Mouse (Mus musculus) lung, adult 18-20 months (tissue): ENCODE data around the gene Cd83.
A peak's percentile ranks its signal among the peaks of the same experiment; 100 is the strongest.

ENCODE experiments used
- DNase-seq, 2 experiments: peaks; one replicate each; pipeline ENCODE4 v3.0.0; 2022; ENCODE audit warnings: mixed read lengths in 2 of 2

The Cd83 gene

GRCm38 (mm10) chr13:43774605-43775426 is 9.8 kb upstream of the Cd83 start:
- DNase-seq = no peak

GRCm38 (mm10) chr13:43775427-43775733 is 9.2 kb upstream of the Cd83 start:
- no peak for DNase-seq

GRCm38 (mm10) chr13:43777321-43778002 is 7.1 kb upstream of the Cd83 start:
- DNase-seq = peak; percentile 38 to 63

GRCm38 (mm10) chr13:43778021-43778649 is 6.4 kb upstream of the Cd83 start:
- no peak for DNase-seq

- DNase-seq = no peak
Measured at GRCm38 (mm10) chr13:43778971-43779370, 5.6 kb upstream of the Cd83 start.

GRCm38 (mm10) chr13:43780071-43780470 is 4.5 kb upstream of the Cd83 start:
- DNase-seq = no peak

GRCm38 (mm10) chr13:43785712-43786072 is 1.1 kb downstream of the Cd83 start:
- DNase-seq = no peak

- DNase-seq = peak in 1 of 2 experiments; percentile 20
Measured at GRCm38 (mm10) chr13:43786171-43786795, 1.7 kb downstream of the Cd83 start.

GRCm38 (mm10) chr13:43787262-43787661 is 2.7 kb downstream of the Cd83 start:
- no peak for DNase-seq

GRCm38 (mm10) chr13:43788071-43788470 is 3.5 kb downstream of the Cd83 start:
- DNase-seq = no peak

- peak; percentile 59 to 70 for DNase-seq
Measured at GRCm38 (mm10) chr13:43788983-43789645, 4.5 kb downstream of the Cd83 start.

- DNase-seq = peak in 1 of 2 experiments; percentile 32
Measured at GRCm38 (mm10) chr13:43790229-43791001, 5.8 kb downstream of the Cd83 start.

- DNase-seq = no peak
Measured at GRCm38 (mm10) chr13:43795334-43795733, 10.8 kb downstream of the Cd83 start.

GRCm38 (mm10) chr13:43798655-43799054 is 14.1 kb downstream of the Cd83 start:
- DNase-seq = no peak

- DNase-seq = no peak
Measured at GRCm38 (mm10) chr13:43800136-43800535, 15.6 kb downstream of the Cd83 start.

GRCm38 (mm10) chr13:43801961-43802360 is 17.4 kb downstream of the Cd83 start:
- DNase-seq = no peak

GRCm38 (mm10) chr13:43802361-43803137 is 18.0 kb downstream of the Cd83 start:
- DNase-seq = no peak

- DNase-seq = no peak
Measured at GRCm38 (mm10) chr13:43804648-43805047, 20.1 kb downstream of the Cd83 start.

GRCm38 (mm10) chr13:43805159-43805758 is 20.7 kb downstream of the Cd83 start:
- DNase-seq = no peak

GRCm38 (mm10) chr13:43806371-43807271 is 22.0 kb downstream of the Cd83 start:
- no peak for DNase-seq
